Mouse (Mus musculus) spleen, adult 2 months (tissue): ENCODE measurements around the gene Gys2.

Experiments used
- CTCF ChIP-seq: fragments of 200-500 bp; IDR thresholded peaks from 2 replicates; pipeline ENCODE4 v1.5.1; 2011; ENCODE audit warnings: mild to moderate bottlenecking, inconsistent platforms; ENCODE audit not compliant: insufficient read depth, insufficient read length, insufficient replicate concordance; ENCODE audit errors: extremely low read depth
- POLR2A ChIP-seq: fragments of 200-500 bp; IDR thresholded peaks from 2 replicates; pipeline ENCODE4 v1.6.1; 2011; ENCODE audit warnings: low read depth, low read length, inconsistent platforms

GRCm38 (mm10) chr6:142521591-142522110 lies 48.7 kb upstream of the Gys2 start:
- TF ChIP-seq CTCF (no peak), POLR2A (no peak)
